Mouse (Mus musculus): ENCODE data around the gene Tpsb2. TPM values are rescaled to one million over a fixed set of nuclear protein-coding genes. Genes with fewer than 3 reads are reported as not detected.

Tpsb2 gene
- polyA plus RNA-seq, 1 experiment from 2014 or later = not detected

DNA sequence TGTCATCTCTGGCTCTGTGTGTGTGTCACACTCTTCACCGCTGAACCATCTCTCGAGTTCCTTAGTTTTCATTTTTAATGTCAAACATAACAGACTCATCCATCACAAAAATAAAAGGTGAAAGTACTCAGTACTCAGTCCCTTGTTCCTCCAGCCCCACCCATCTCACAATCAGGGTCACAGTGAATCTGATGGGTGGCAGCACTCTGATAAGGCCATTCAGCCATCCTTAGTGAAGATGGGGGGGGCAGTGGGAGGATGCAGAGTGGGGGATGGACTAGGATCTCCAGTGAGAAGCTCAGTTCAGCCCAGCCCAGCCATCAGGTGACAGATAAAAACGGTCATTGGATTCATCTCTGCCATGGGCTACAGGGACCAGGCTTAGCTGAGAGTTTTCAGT, 2.9 kb downstream of the Tpsb2 start, which contains the start of gene Tpsg1:
TSS of gene Tpsg1 (plus strand) at position 301 of the 400 bp plus-strand sequence.
- H3K9me3 ChIP-seq = no peaks in the 10 kb centered on the region
- no peak within 1 kb of the TSS for H3K4me3 ChIP-seq (replicated peaks)
- H3K9ac ChIP-seq (replicated peaks) = no peak within 1 kb of the TSS
- no peak within 1 kb of the TSS for H3K27ac ChIP-seq
- no peak within 1 kb of the TSS for H3K4me2 ChIP-seq
- H3K27me3 ChIP-seq = peaks cover 19% of the 10 kb centered on the region
- no peaks in the 10 kb centered on the region for H3K36me3 ChIP-seq
- no peak for ATAC-seq (ENCODE audit: insufficient number of reproducible peaks, insufficient read depth, low FRiP score, low TSS enrichment, low read depth)
- WGBS = 84% methylated on average over 3 of the region's 3 CpGs
- H3K4me1 ChIP-seq (replicated peaks) = no peaks in the 10 kb centered on the region

DNA sequence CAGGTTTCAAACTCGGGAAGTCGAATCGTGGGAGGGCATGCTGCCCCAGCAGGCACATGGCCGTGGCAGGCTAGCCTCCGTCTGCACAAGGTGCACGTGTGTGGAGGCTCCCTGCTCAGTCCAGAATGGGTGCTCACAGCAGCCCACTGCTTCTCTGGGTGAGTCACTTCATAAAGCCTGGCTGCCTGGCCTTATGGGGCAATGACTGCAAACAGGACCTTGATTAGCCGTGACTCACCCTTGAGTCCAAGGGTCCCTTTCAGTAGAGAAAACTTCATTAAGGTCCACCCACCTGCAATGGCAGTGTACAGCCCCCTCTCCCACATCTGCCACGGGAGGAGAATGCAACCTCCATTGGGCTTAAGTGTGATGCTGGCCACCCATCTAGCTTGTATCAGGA, 6.4 kb downstream of the Tpsb2 start:
- ATAC-seq (ENCODE audit: insufficient number of reproducible peaks, insufficient read depth, low FRiP score, low TSS enrichment, low read depth) = no peak
- peaks cover 6% of the 10 kb centered on the region; the same call in 1 of the 2 replicates for H3K27me3 ChIP-seq
- H3K4me2 ChIP-seq = no peak overlapping the region
- 79% methylated on average over 8 of the region's 8 CpGs for WGBS
- no peaks in the 10 kb centered on the region for H3K9me3 ChIP-seq
- no peak overlapping the region for H3K9ac ChIP-seq (replicated peaks)
- no peak overlapping the region for H3K4me3 ChIP-seq (replicated peaks)
- no peaks in the 10 kb centered on the region for H3K4me1 ChIP-seq (replicated peaks)
- no peak overlapping the region for H3K27ac ChIP-seq
- peaks cover 32% of the 10 kb centered on the region for H3K36me3 ChIP-seq

DNA sequence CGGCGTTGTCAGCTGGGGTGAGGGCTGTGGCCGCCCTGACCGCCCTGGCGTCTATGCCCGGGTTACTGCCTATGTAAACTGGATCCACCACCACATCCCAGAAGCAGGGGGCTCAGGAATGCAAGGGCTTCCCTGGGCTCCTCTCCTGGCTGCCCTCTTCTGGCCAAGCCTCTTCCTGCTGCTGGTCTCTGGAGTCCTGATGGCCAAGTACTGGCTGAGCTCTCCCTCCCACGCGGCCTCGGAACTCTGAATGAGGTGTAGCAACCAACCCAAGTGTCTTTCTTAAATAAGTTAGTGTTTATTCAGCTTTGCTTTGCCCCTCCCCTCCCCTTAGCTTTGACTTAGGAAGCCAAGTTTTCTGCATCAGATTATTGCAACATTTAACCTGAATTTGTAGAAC, 7.9 kb downstream of the Tpsb2 start:
- 42% methylated on average over 9 of the region's 9 CpGs for WGBS
- Histone ChIP-seq H3K36me3 (peaks cover 45% of the 10 kb centered on the region), H3K27ac (no peak overlapping the region), H3K4me1 (replicated peaks) (no peaks in the 10 kb centered on the region), H3K9ac (replicated peaks) (no peak overlapping the region), H3K9me3 (no peaks in the 10 kb centered on the region), H3K4me2 (no peak overlapping the region), H3K27me3 (peaks cover 6% of the 10 kb centered on the region; the same call in 1 of the 2 replicates), H3K4me3 (replicated peaks) (no peak overlapping the region)
- ATAC-seq (ENCODE audit: insufficient number of reproducible peaks, insufficient read depth, low FRiP score, low TSS enrichment, low read depth) = no peak

DNA sequence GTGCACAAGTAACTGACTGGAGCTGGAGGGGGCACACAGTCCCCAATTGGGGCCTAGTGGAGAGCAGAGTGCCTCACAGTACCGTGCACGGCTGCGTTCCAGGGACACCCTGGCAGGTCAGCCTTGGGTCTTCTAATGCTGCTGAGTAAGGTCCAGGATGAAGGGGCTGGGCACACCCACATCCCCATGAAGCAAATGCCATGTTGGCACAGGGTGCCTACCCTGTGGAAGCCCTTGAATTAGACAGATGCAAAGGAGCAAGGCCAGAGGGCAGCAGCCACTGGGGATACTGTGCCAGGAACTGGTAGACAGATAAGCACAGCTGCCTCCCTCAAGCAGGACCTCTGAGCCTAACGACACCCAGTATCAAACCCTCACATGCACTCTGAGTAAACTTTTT, 28.4 kb downstream of the Tpsb2 start:
- ATAC-seq (ENCODE audit: insufficient number of reproducible peaks, insufficient read depth, low FRiP score, low TSS enrichment, low read depth) = no peak
- H3K9me3 ChIP-seq = no peaks in the 10 kb centered on the region
- WGBS = 83% methylated on average over 4 of the region's 4 CpGs
- peaks cover 17% of the 10 kb centered on the region for H3K4me1 ChIP-seq (replicated peaks)
- no peak overlapping the region for H3K4me2 ChIP-seq
- peaks cover 77% of the 10 kb centered on the region for H3K36me3 ChIP-seq
- no peaks in the 10 kb centered on the region; the same call in 1 of the 2 replicates for H3K27me3 ChIP-seq
- no peak overlapping the region for H3K27ac ChIP-seq
- no peak overlapping the region for H3K4me3 ChIP-seq (replicated peaks)
- no peak overlapping the region for H3K9ac ChIP-seq (replicated peaks)

DNA sequence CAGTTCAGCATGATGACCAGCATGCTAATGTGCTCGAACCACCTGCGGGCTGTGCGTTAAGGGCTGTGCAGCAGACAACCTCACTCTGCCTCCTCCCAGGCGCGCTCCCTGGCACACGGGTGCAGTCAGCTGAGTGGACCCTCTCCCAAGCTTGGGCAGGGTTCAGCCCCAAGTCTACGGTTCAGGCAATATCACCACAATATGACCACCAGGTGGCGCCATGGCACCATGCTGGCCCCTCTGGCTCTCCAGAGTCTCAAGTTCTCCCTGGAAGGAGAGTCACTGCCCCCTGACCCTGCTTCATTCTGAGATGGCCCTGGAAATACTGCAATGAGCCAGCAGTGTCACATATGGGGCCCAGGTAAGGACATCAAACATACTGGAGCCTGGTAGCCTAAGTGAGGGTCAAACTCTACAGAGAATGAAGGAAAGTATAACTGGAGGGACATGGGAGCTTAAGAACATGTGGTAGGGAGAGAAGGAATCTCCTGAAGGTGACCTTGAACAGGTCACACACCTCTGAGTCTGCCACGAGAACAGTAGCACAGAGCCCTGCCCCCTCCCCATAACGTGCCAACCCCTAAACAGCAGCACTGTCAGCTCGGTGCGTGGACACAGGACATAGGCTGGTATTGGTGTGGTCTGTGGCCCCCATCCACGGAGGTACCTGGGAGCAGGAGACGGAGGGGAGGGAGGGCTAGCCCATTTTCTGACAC, 31.9 kb downstream of the Tpsb2 start:
- WGBS = 28% methylated on average over 14 of the region's 14 CpGs
- Histone ChIP-seq H3K4me1 (replicated peaks) (peaks cover 20% of the 10 kb centered on the region), H3K4me3 (replicated peaks) (no peak overlapping the region), H3K9ac (replicated peaks) (no peak overlapping the region), H3K9me3 (no peaks in the 10 kb centered on the region), H3K36me3 (peaks cover 47% of the 10 kb centered on the region), H3K27ac (no peak overlapping the region; the same call in 1 of the 2 replicates), H3K27me3 (no peaks in the 10 kb centered on the region; the same call in none of the 2 replicates), H3K4me2 (no peak overlapping the region)
- no peak; the same call in 1 of the 2 replicates for ATAC-seq (ENCODE audit: insufficient number of reproducible peaks, insufficient read depth, low FRiP score, low TSS enrichment, low read depth)

DNA sequence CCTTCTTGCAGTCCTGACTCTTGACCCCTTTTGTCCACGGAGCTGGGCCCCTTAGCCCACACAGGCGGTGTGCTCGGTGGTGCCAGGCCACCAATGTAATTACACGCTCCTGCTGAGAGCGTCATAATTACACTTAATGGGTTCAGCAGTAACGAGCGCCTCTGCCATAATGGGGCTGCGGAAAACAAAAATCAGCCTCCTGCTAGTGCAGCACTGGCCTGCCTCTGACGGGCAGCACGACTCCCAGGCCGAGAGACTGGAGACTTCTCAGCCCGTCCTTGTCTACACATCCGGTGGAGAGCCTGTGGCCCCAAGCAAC, 32.4 kb downstream of the Tpsb2 start:
- WGBS = 18% methylated on average over 13 of the region's 13 CpGs
- Histone ChIP-seq H3K4me2 (no peak overlapping the region), H3K27me3 (no peaks in the 10 kb centered on the region; the same call in none of the 2 replicates), H3K9me3 (no peaks in the 10 kb centered on the region), H3K4me3 (replicated peaks) (no peak overlapping the region), H3K4me1 (replicated peaks) (peaks cover 20% of the 10 kb centered on the region), H3K9ac (replicated peaks) (no peak overlapping the region), H3K36me3 (peaks cover 42% of the 10 kb centered on the region), H3K27ac (peak overlapping the region; percentile 31; the same call in 1 of the 2 replicates)
- no peak for ATAC-seq (ENCODE audit: insufficient number of reproducible peaks, insufficient read depth, low FRiP score, low TSS enrichment, low read depth)

DNA sequence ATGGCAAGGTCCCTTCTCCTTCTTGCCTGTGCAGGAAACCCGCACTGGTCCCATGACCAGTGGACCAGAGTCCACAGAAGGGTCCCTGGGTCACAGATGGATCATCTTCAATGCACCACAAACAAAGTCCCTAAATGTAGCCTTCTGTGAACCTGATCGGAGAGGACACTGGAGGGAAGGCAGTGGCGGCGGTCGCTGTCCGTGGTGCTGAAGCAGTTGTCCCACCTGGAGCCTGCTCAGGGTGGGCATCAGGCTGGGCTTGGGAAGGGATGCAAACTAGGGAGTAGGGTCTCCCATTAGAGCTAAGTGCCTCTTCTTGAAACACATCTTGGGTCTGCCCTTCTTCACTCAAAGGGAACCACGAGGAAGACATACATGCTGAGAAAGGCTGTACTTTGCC, 34.3 kb downstream of the Tpsb2 start:
- Histone ChIP-seq H3K27me3 (peaks cover 5% of the 10 kb centered on the region), H3K27ac (no peak overlapping the region), H3K4me1 (replicated peaks) (peaks cover 35% of the 10 kb centered on the region), H3K4me3 (replicated peaks) (no peak overlapping the region), H3K4me2 (no peak overlapping the region), H3K36me3 (peaks cover 31% of the 10 kb centered on the region), H3K9ac (replicated peaks) (no peak overlapping the region), H3K9me3 (no peaks in the 10 kb centered on the region)
- 3% methylated on average over 7 of the region's 7 CpGs for WGBS
- ATAC-seq (ENCODE audit: insufficient number of reproducible peaks, insufficient read depth, low FRiP score, low TSS enrichment, low read depth) = no peak

DNA sequence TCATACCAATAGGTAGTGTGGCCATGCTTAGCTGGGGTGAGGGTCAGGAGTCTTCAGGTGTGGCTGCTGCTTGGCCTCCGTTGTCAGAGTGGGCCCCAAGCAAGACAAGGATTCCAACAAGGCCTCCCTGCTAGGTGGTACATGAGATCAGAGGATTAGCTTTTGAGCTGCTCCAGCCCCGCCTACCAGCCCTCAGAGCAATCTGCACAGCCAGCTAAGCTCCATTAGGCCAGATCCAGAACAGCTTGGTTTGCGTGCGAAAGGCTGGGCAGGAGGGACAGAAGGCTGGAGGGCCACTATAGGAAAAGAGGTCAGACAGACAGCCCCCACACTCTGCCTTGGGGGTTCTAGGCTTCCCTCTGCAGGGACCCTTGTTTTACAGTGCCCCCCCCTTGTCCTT, 35.4 kb downstream of the Tpsb2 start:
- H3K9me3 ChIP-seq = no peaks in the 10 kb centered on the region
- 56% methylated on average over 4 of the region's 4 CpGs for WGBS
- no peak for ATAC-seq (ENCODE audit: insufficient number of reproducible peaks, insufficient read depth, low FRiP score, low TSS enrichment, low read depth)
- H3K4me3 ChIP-seq (replicated peaks) = no peak overlapping the region
- H3K27me3 ChIP-seq = peaks cover 5% of the 10 kb centered on the region; the same call in 1 of the 2 replicates
- H3K27ac ChIP-seq = no peak overlapping the region
- no peak overlapping the region for H3K9ac ChIP-seq (replicated peaks)
- peaks cover 45% of the 10 kb centered on the region for H3K4me1 ChIP-seq (replicated peaks)
- H3K4me2 ChIP-seq = no peak overlapping the region
- peaks cover 21% of the 10 kb centered on the region for H3K36me3 ChIP-seq

DNA sequence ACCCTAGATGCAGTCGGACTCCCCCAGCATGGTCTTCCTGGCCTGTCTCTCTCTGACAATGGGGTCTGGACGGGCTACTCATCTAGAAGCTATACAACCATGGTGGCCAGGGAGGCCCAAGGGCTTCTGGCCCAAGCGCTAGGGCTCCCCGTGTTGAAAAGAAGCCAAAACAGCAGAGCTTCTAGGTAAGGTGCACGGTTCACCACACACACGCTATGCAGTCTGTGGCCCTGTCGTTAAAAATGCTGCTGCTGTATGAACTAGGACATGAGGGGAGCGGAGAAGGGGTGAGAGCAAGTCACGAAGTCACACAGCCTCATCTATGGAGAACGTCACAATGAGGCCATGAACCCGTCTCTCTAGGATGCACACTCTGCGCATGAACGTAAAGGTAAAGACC, 36.1 kb downstream of the Tpsb2 start:
- WGBS = 85% methylated on average over 13 of the region's 13 CpGs
- Histone ChIP-seq H3K27me3 (peaks cover 5% of the 10 kb centered on the region; the same call in 1 of the 2 replicates), H3K4me1 (replicated peaks) (peaks cover 53% of the 10 kb centered on the region)

DNA sequence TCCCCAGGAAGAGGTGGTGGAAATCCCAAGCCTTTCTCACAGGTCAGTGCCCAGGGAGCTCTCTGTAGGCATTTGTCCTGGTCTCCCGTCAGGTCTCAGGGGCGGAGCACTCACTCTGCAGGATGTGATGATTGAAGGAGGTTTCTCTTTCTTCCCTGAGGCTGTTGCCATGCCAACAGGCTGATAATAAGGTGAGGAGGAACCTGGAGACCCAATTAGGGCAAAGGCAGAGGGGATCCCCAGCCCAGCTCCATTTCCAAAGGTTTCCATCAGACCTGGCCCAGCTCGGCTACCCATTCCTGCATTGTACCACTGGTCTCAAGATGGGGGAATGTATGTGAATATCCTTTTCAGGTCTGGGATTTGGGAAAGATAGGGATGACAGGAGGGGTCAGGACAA, 38.1 kb downstream of the Tpsb2 start:
- peaks cover 10% of the 10 kb centered on the region; the same call in 1 of the 2 replicates for H3K36me3 ChIP-seq
- H3K4me2 ChIP-seq = no peak overlapping the region
- H3K27ac ChIP-seq = no peak overlapping the region
- no peak overlapping the region for H3K4me3 ChIP-seq (replicated peaks)
- peaks cover 52% of the 10 kb centered on the region for H3K4me1 ChIP-seq (replicated peaks)
- H3K9me3 ChIP-seq = no peaks in the 10 kb centered on the region
- 38% methylated on average over 3 of the region's 3 CpGs for WGBS
- H3K9ac ChIP-seq (replicated peaks) = no peak overlapping the region
- peaks cover 5% of the 10 kb centered on the region; the same call in 1 of the 2 replicates for H3K27me3 ChIP-seq
- no peak for ATAC-seq (ENCODE audit: insufficient number of reproducible peaks, insufficient read depth, low FRiP score, low TSS enrichment, low read depth)

More for the DNA sequence above, 36.1 kb downstream of the Tpsb2 start:
- no peak overlapping the region for H3K27ac ChIP-seq
- no peak overlapping the region for H3K4me3 ChIP-seq (replicated peaks)
- H3K9me3 ChIP-seq = no peaks in the 10 kb centered on the region
- ATAC-seq (ENCODE audit: insufficient number of reproducible peaks, insufficient read depth, low FRiP score, low TSS enrichment, low read depth) = no peak
- H3K9ac ChIP-seq (replicated peaks) = no peak overlapping the region
- peaks cover 14% of the 10 kb centered on the region for H3K36me3 ChIP-seq
- no peak overlapping the region for H3K4me2 ChIP-seq

DNA sequence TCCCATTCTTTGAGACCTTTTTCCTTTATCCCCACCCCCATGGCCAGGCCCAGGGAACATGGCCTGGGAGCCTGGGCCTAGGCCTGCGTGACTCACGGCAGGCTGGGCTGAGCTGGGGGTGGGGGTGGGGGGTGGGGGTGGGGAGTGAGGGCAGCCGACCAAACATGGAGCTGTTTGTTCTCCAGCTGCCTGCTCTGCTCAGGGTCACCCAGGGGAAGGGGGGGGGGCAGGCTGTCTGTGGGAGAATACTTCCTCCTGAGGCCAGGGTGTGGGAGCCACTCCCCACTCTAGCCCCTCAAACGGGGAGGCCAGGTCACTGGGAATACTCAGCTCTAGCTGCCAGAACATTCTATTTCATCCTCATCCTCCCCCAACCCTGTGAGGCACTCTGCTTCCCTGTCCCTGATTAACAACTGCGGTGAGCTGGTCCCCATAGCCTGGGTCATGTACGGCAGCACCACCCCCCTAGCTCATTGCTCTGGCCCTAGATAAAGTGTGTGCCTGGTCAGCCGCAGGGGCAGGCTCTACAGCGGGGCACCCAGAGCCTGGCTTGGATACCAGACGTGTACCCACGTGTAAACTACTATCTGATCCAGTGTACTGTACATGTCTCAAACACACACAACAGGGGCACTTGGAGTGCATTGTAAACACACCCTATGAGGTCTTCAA, 39.3 kb downstream of the Tpsb2 start:
- H3K27ac ChIP-seq = peak overlapping the region; percentile 71

More for the DNA sequence above, 39.3 kb downstream of the Tpsb2 start:
- H3K27me3 ChIP-seq = peaks cover 5% of the 10 kb centered on the region; the same call in 1 of the 2 replicates
- peaks cover 13% of the 10 kb centered on the region; the same call in 1 of the 2 replicates for H3K36me3 ChIP-seq
- H3K9me3 ChIP-seq = no peaks in the 10 kb centered on the region
- no peak overlapping the region for H3K9ac ChIP-seq (replicated peaks)
- peaks cover 60% of the 10 kb centered on the region for H3K4me1 ChIP-seq (replicated peaks)
- WGBS = 7% methylated on average over 10 of the region's 10 CpGs
- H3K4me3 ChIP-seq (replicated peaks) = no peak overlapping the region
- 0 out of 2 replicates have a peak, but pooled peaks have one; percentile 28 for ATAC-seq (ENCODE audit: insufficient number of reproducible peaks, insufficient read depth, low FRiP score, low TSS enrichment, low read depth)
- H3K4me2 ChIP-seq = peak overlapping the region; percentile 30; the same call in 1 of the 2 replicates

Measured in limb, embryonic 12.5 days (tissue).